Mouse (Mus musculus): Measurements from ENCODE around the gene Chd6.

Chd6 gene

GRCm38 (mm10) chr2:160925203-160925602, 183.7 kb downstream of the Chd6 start:
- no peak overlapping the region for H3K4me3 ChIP-seq (replicated peaks; ENCODE audit: low read length)
- no peaks in the 10 kb centered on the region for H3K36me3 ChIP-seq (ENCODE audit: insufficient read depth, low read length)
- H3K4me1 ChIP-seq (replicated peaks; ENCODE audit: low read depth, low read length): peaks cover 6% of the 10 kb centered on the region
- peaks cover 3% of the 10 kb centered on the region; the same call in 1 of the 2 replicates for H3K9me3 ChIP-seq (ENCODE audit: low read length)
- peaks cover 35% of the 10 kb centered on the region for H3K27me3 ChIP-seq (ENCODE audit: insufficient read depth, low read length)
- TF ChIP-seq NANOG (IDR thresholded peaks at IDR 0.05; ENCODE audit: borderline replicate concordance, low read length) (no peak), POU5F1 (IDR thresholded peaks at IDR 0.05; ENCODE audit: borderline replicate concordance, low read length) (no peak), CTCF (conservative IDR thresholded peaks at IDR 0.05; ENCODE audit: low read length) (no peak)

GRCm38 (mm10) chr2:160921285-160921684, 187.6 kb downstream of the Chd6 start:
- Histone ChIP-seq H3K4me1 (replicated peaks; ENCODE audit: low read depth, low read length) (peaks cover 15% of the 10 kb centered on the region), H3K27me3 (ENCODE audit: insufficient read depth, low read length) (peaks cover 56% of the 10 kb centered on the region), H3K4me3 (replicated peaks; ENCODE audit: low read length) (no peak overlapping the region), H3K36me3 (ENCODE audit: insufficient read depth, low read length) (no peaks in the 10 kb centered on the region), H3K9me3 (ENCODE audit: low read length) (peaks cover 3% of the 10 kb centered on the region; the same call in 1 of the 2 replicates)
- no peak for TF ChIP-seq CTCF (conservative IDR thresholded peaks at IDR 0.05; ENCODE audit: low read length)
- no peak for TF ChIP-seq NANOG (IDR thresholded peaks at IDR 0.05; ENCODE audit: borderline replicate concordance, low read length)
- TF ChIP-seq POU5F1 (IDR thresholded peaks at IDR 0.05; ENCODE audit: borderline replicate concordance, low read length): no peak

GRCm38 (mm10) chr2:160918930-160919215, 190.0 kb downstream of the Chd6 start:
- Histone ChIP-seq H3K4me1 (replicated peaks; ENCODE audit: low read depth, low read length) (peaks cover 21% of the 10 kb centered on the region), H3K36me3 (ENCODE audit: insufficient read depth, low read length) (no peaks in the 10 kb centered on the region), H3K4me3 (replicated peaks; ENCODE audit: low read length) (no peak overlapping the region), H3K9me3 (ENCODE audit: low read length) (peaks cover 3% of the 10 kb centered on the region; the same call in 1 of the 2 replicates), H3K27me3 (ENCODE audit: insufficient read depth, low read length) (peaks cover 67% of the 10 kb centered on the region)
- TF ChIP-seq CTCF (conservative IDR thresholded peaks at IDR 0.05; ENCODE audit: low read length) (no peak), NANOG (IDR thresholded peaks at IDR 0.05; ENCODE audit: borderline replicate concordance, low read length) (no peak), POU5F1 (IDR thresholded peaks at IDR 0.05; ENCODE audit: borderline replicate concordance, low read length) (no peak)

DNA sequence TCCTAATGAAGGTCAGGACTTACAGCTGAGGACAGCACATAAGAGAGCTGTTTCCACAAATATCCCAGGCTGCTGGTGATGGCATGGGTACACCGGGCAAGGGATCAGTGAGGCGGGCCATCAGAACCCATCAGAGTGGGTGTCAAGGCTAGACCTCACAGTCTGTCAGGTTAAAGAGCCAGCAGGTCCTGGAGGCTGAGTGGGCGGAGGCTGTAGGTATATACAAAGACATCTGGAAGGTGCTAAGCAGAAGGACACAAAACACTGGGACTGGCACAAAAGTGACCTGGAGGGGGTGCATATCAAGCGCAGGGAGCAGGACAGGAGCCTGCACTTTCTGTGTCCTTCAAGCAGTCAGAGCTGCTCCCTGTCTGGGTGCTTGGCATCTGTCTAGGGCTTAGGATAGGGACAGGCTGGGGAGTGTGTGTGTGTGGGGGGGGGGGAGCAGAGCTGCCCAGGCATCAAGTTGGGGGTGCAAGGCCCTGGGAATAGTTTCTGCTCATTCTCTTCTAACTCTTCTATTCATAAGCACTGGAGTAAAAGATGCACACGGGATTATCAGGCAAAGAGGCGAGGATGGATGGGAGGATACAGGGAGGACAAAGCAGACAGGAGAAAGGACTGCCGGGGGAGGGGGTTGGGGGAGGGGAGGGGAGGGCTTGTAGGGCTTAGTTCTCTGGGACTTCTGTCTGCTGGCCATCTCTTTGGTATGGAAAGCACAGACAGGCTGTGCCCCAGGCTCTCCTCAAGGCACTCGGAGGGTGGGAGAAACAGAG, 190.5 kb downstream of the Chd6 start:
- Histone ChIP-seq H3K27me3 (ENCODE audit: insufficient read depth, low read length) (peaks cover 72% of the 10 kb centered on the region), H3K9me3 (ENCODE audit: low read length) (peaks cover 3% of the 10 kb centered on the region; the same call in 1 of the 2 replicates), H3K4me3 (replicated peaks; ENCODE audit: low read length) (no peak overlapping the region), H3K36me3 (ENCODE audit: insufficient read depth, low read length) (no peaks in the 10 kb centered on the region), H3K4me1 (replicated peaks; ENCODE audit: low read depth, low read length) (peaks cover 21% of the 10 kb centered on the region)
- no peak for TF ChIP-seq NANOG (IDR thresholded peaks at IDR 0.05; ENCODE audit: borderline replicate concordance, low read length)
- no peak for TF ChIP-seq POU5F1 (IDR thresholded peaks at IDR 0.05; ENCODE audit: borderline replicate concordance, low read length)
- TF ChIP-seq CTCF (conservative IDR thresholded peaks at IDR 0.05; ENCODE audit: low read length): no peak

DNA sequence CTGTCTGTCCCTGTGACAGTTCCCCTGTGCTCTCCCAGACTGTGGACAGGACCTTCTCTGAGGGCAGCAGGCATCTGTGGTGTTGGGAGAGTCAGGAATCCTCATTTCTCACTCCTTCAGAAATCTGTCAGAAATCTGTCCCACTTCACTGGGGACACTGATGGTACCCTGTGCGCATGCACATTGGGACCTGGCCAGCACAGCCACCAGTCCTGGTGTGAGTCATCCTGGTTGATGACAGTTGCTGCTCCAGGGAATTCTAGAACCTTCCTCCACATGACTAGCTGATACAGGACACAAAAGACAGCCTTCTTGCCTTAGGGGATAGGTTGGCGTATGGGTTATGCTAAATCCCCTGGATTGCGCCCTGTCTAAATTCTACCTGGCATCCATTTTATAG, 191.6 kb downstream of the Chd6 start:
- Histone ChIP-seq H3K4me1 (replicated peaks; ENCODE audit: low read depth, low read length) (peaks cover 25% of the 10 kb centered on the region), H3K9me3 (ENCODE audit: low read length) (peaks cover 3% of the 10 kb centered on the region; the same call in 1 of the 2 replicates), H3K36me3 (ENCODE audit: insufficient read depth, low read length) (no peaks in the 10 kb centered on the region), H3K4me3 (replicated peaks; ENCODE audit: low read length) (no peak overlapping the region), H3K27me3 (ENCODE audit: insufficient read depth, low read length) (peaks cover 74% of the 10 kb centered on the region)
- TF ChIP-seq POU5F1 (IDR thresholded peaks at IDR 0.05; ENCODE audit: borderline replicate concordance, low read length): no peak
- TF ChIP-seq CTCF (conservative IDR thresholded peaks at IDR 0.05; ENCODE audit: low read length): no peak
- no peak for TF ChIP-seq NANOG (IDR thresholded peaks at IDR 0.05; ENCODE audit: borderline replicate concordance, low read length)

DNA sequence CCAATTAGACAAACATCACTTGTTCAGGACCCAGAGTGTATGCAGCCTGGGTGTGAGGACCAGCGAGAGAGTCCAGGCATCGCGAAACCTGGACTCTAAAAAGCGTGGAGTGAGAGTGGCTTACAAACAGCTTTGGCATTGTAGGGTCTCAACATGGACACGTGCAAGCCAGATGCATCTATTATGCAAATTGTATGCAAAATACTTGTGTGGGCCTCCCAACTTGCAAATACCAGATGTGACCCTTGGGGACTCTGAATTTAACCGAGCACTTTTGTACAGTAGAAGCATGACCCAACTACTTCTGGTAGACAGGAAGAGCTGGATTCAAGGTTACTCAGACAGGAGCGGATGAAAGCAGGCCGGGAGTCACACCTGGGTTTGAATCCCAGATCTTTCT, 192.2 kb downstream of the Chd6 start:
- H3K36me3 ChIP-seq (ENCODE audit: insufficient read depth, low read length): no peaks in the 10 kb centered on the region

DNA sequence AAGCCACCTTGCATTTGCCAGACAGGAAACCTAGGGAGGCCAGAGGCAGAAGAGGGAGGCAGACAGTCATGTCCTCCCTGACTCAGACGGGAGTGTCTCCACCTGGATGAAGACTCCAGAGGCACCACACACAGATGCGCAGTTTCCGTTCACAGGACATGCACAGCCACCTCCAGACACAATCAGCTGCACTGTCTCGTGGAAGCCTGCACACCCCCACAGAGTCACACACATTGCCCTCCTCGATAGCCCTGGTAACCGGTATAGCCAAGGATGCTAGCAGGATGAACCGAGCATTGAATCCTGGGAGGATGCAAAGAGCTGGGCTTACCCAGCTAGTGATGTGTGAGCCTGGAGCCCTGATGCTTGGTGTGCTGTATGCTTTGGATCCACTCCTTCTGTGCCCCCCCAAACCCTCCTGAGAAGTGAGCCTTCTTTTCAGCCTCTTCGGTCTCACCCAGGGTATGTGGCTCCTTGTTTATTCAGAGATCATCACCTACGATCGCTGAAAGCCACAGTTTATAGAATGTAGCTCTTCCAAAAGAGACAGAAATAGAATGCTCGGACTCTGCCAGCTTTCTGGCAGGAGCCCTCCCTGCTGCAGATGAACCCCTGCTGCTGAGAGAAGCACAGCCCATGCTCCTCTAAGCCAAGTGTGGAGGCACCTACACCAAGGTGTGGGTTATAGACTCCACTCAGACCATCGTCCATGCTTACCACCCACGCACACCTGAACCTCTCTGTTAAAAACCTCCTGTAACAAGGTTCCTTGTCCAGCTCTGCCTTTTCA, 192.9 kb downstream of the Chd6 start:
- Histone ChIP-seq H3K27me3 (ENCODE audit: insufficient read depth, low read length) (peaks cover 80% of the 10 kb centered on the region), H3K4me3 (replicated peaks; ENCODE audit: low read length) (no peak overlapping the region), H3K9me3 (ENCODE audit: low read length) (peaks cover 3% of the 10 kb centered on the region; the same call in 1 of the 2 replicates), H3K36me3 (ENCODE audit: insufficient read depth, low read length) (no peaks in the 10 kb centered on the region), H3K4me1 (replicated peaks; ENCODE audit: low read depth, low read length) (peaks cover 24% of the 10 kb centered on the region)
- TF ChIP-seq NANOG (IDR thresholded peaks at IDR 0.05; ENCODE audit: borderline replicate concordance, low read length): no peak
- no peak for TF ChIP-seq CTCF (conservative IDR thresholded peaks at IDR 0.05; ENCODE audit: low read length)
- TF ChIP-seq POU5F1 (IDR thresholded peaks at IDR 0.05; ENCODE audit: borderline replicate concordance, low read length): no peak

More for the DNA sequence above, 192.2 kb downstream of the Chd6 start:
- Histone ChIP-seq H3K27me3 (ENCODE audit: insufficient read depth, low read length) (peaks cover 74% of the 10 kb centered on the region), H3K4me3 (replicated peaks; ENCODE audit: low read length) (no peak overlapping the region), H3K9me3 (ENCODE audit: low read length) (peaks cover 3% of the 10 kb centered on the region; the same call in 1 of the 2 replicates), H3K4me1 (replicated peaks; ENCODE audit: low read depth, low read length) (peaks cover 22% of the 10 kb centered on the region)
- no peak for TF ChIP-seq CTCF (conservative IDR thresholded peaks at IDR 0.05; ENCODE audit: low read length)
- TF ChIP-seq NANOG (IDR thresholded peaks at IDR 0.05; ENCODE audit: borderline replicate concordance, low read length): no peak
- TF ChIP-seq POU5F1 (IDR thresholded peaks at IDR 0.05; ENCODE audit: borderline replicate concordance, low read length): no peak

- TF ChIP-seq POU5F1 (IDR thresholded peaks at IDR 0.05; ENCODE audit: borderline replicate concordance, low read length): no peak
- no peak for TF ChIP-seq CTCF (conservative IDR thresholded peaks at IDR 0.05; ENCODE audit: low read length)
- TF ChIP-seq NANOG (IDR thresholded peaks at IDR 0.05; ENCODE audit: borderline replicate concordance, low read length): no peak
- H3K4me3 ChIP-seq (replicated peaks; ENCODE audit: low read length): no peak overlapping the region
- no peaks in the 10 kb centered on the region for H3K9me3 ChIP-seq (ENCODE audit: low read length)
- H3K4me1 ChIP-seq (replicated peaks; ENCODE audit: low read depth, low read length): peaks cover 24% of the 10 kb centered on the region
- H3K36me3 ChIP-seq (ENCODE audit: insufficient read depth, low read length): no peaks in the 10 kb centered on the region
- peaks cover 83% of the 10 kb centered on the region for H3K27me3 ChIP-seq (ENCODE audit: insufficient read depth, low read length)
Measured at GRCm38 (mm10) chr2:160914656-160915055, 194.2 kb downstream of the Chd6 start.
